Mouse (Mus musculus): ENCODE measurements around the gene Acly.

The Acly gene

GRCm38 (mm10) chr11:100457247-100457646 is 70.6 kb downstream of the Acly start:
- no peak for DNase-seq (ENCODE audit: low read depth in 2 of 2, low spot score in 2 of 2)

GRCm38 (mm10) chr11:100442625-100443024 is 85.2 kb downstream of the Acly start:
- no peak for DNase-seq (ENCODE audit: low read depth in 2 of 2, low spot score in 2 of 2)

- no peak for DNase-seq (ENCODE audit: low read depth in 2 of 2, low spot score in 2 of 2)
Observed at GRCm38 (mm10) chr11:100441797-100442196, 86.0 kb downstream of the Acly start, which contains the start of the genes Nt5c3b and Klhl10. Gene Nt5c3b (minus strand): TSS chr11:100441808. Gene Klhl10 (plus strand): TSS chr11:100441917.

- DNase-seq (ENCODE audit: low read depth in 2 of 2, low spot score in 2 of 2): peak; percentile 76 to 84
Observed at GRCm38 (mm10) chr11:100440691-100441522, 86.9 kb downstream of the Acly start.

GRCm38 (mm10) chr11:100437901-100438300 is 89.9 kb downstream of the Acly start:
- no peak for DNase-seq (ENCODE audit: low read depth in 2 of 2, low spot score in 2 of 2)

GRCm38 (mm10) chr11:100435678-100436246 is 92.0 kb downstream of the Acly start:
- DNase-seq (ENCODE audit: low read depth in 2 of 2, low spot score in 2 of 2): no peak

GRCm38 (mm10) chr11:100432002-100432401 is 95.8 kb downstream of the Acly start:
- DNase-seq (ENCODE audit: low read depth in 2 of 2, low spot score in 2 of 2): no peak

- DNase-seq (ENCODE audit: low read depth in 2 of 2, low spot score in 2 of 2): no peak
Observed at GRCm38 (mm10) chr11:100430052-100430451, 97.7 kb downstream of the Acly start.

- no peak for DNase-seq (ENCODE audit: low read depth in 2 of 2, low spot score in 2 of 2)
Observed at GRCm38 (mm10) chr11:100428612-100429199, 99.1 kb downstream of the Acly start.

- DNase-seq (ENCODE audit: low read depth in 2 of 2, low spot score in 2 of 2): no peak
Observed at GRCm38 (mm10) chr11:100426820-100427219, 101.0 kb downstream of the Acly start.

All from CD8-positive naive resting alpha-beta T cell, adult 2 months (primary cell).